Mouse (Mus musculus): ENCODE measurements at regions not wholly inside any gene's neighbourhood (a gene's known extent, or its start where the extent isn't known, plus 50 kb on each side); places are given as distances from the start of the nearest gene placed in this dataset.

DNA sequence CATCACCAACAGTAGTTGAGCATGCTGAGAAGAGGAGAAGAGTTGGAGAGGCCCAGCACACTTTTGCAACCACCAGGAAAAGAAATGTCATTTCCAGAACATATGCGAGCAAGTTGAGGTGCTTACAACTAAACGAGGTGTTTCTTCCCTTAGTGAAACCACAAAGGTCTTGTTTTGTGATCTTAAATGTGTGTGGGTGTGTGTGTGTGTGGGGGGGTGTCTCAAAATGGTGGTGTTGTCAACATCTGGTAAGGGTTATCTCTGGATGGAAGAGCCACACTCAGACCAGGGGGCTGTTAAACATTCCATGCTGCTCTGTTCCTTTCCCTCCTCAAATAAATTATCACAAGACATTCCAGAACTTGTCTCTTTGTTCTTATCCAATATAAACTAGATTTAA lies 656.0 kb upstream of the Cdh5 start:
- H3K9ac ChIP-seq = no peak overlapping the region
- 85% methylated on average over 2 of the region's 2 CpGs for WGBS
- peaks cover 12% of the 10 kb centered on the region for H3K4me1 ChIP-seq
- H3K36me3 ChIP-seq = no peaks in the 10 kb centered on the region
- no peaks in the 10 kb centered on the region for H3K9me3 ChIP-seq
- H3K27me3 ChIP-seq = no peaks in the 10 kb centered on the region
- no peak overlapping the region for H3K4me2 ChIP-seq
- H3K4me3 ChIP-seq = no peak overlapping the region
- H3K27ac ChIP-seq = no peak overlapping the region
- no peak for ATAC-seq (ENCODE audit: insufficient number of reproducible peaks, insufficient read depth, low FRiP score, low TSS enrichment, low read depth)

GRCm38 (mm10) chr8:103447916-103448315 lies 653.5 kb upstream of the Cdh5 start:
- Histone ChIP-seq H3K9ac (no peak overlapping the region), H3K4me2 (no peak overlapping the region), H3K4me3 (no peak overlapping the region), H3K4me1 (peaks cover 20% of the 10 kb centered on the region), H3K27ac (no peak overlapping the region), H3K36me3 (no peaks in the 10 kb centered on the region), H3K27me3 (no peaks in the 10 kb centered on the region), H3K9me3 (no peaks in the 10 kb centered on the region)
- no peak for ATAC-seq (ENCODE audit: insufficient number of reproducible peaks, insufficient read depth, low FRiP score, low TSS enrichment, low read depth)
- 75% methylated on average over 5 of the region's 5 CpGs for WGBS

DNA sequence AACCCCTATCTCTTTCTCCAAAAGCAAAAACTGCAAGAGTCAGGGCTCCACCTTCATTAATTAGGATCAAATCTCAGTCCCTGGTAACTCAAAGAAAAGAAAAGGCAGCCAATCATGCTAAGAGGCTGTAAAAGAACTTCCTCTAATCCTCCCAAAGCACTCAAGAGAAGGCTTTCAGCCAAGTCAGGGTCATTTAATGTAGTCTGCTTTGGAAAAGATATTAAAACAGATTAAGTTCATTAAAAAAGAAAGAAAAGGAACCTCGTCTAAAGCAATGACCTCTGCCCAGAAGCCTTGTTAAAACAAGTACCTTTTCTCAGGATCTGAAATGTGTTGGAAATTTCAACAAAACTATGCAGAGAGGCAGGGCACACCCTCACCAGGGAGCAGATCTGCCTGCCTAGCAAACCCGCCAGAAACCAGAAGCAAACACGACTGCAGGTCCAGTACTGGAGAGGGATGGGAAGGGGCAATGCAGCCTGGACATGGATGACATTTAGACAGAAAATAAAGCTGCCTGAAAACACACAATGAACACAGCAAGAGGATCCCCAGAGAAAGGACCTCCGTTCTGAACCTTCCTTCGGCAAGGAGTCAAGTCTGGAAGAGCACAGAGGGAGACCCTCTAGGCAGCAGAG lies 649.9 kb upstream of the Cdh5 start:
- H3K9ac ChIP-seq = no peak overlapping the region
- H3K27ac ChIP-seq = 0 out of 2 replicates have a peak overlapping the region, but pooled peaks have one; percentile 5
- H3K9me3 ChIP-seq = no peaks in the 10 kb centered on the region
- no peaks in the 10 kb centered on the region for H3K27me3 ChIP-seq
- no peaks in the 10 kb centered on the region for H3K36me3 ChIP-seq
- peaks cover 26% of the 10 kb centered on the region for H3K4me1 ChIP-seq
- H3K4me3 ChIP-seq = no peak overlapping the region
- ATAC-seq (ENCODE audit: insufficient number of reproducible peaks, insufficient read depth, low FRiP score, low TSS enrichment, low read depth) = no peak
- 51% methylated on average over 5 of the region's 5 CpGs for WGBS
- no peak overlapping the region for H3K4me2 ChIP-seq

GRCm38 (mm10) chr8:103457176-103457575 lies 644.2 kb upstream of the Cdh5 start:
- Histone ChIP-seq H3K27me3 (no peaks in the 10 kb centered on the region), H3K4me2 (no peak overlapping the region), H3K9me3 (peaks cover 5% of the 10 kb centered on the region), H3K36me3 (no peaks in the 10 kb centered on the region), H3K4me3 (no peak overlapping the region), H3K27ac (no peak overlapping the region; the same call in 1 of the 2 replicates), H3K4me1 (peaks cover 18% of the 10 kb centered on the region), H3K9ac (no peak overlapping the region)
- 59% methylated on average over 6 of the region's 6 CpGs for WGBS
- ATAC-seq (ENCODE audit: insufficient number of reproducible peaks, insufficient read depth, low FRiP score, low TSS enrichment, low read depth) = no peak

DNA sequence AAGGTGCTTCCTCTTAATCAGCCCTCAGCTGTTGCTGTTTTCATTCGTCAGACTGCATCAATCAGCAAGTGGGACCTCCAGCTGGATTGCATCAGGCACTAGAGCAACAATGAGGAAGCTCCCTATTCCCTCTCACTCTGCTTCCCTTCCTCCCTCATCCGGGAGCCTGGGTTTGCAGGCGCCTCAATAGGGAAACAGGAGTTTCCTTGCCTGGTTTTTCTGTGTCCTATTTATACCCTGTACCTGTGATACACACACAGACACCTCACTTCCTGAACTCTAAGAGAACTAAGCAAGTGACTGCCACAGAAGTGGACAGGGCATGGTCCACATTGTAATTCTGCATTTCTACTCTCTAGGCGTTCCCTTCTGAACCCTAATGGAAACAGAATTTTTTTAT lies 637.9 kb upstream of the Cdh5 start:
- Histone ChIP-seq H3K9ac (no peak overlapping the region), H3K4me1 (peaks cover 16% of the 10 kb centered on the region), H3K9me3 (peaks cover 5% of the 10 kb centered on the region), H3K36me3 (no peaks in the 10 kb centered on the region), H3K27me3 (no peaks in the 10 kb centered on the region), H3K4me2 (no peak overlapping the region), H3K4me3 (no peak overlapping the region), H3K27ac (peak overlapping the region; percentile 52)
- WGBS = 48% methylated on average over 4 of the region's 4 CpGs
- ATAC-seq (ENCODE audit: insufficient number of reproducible peaks, insufficient read depth, low FRiP score, low TSS enrichment, low read depth) = no peak

DNA sequence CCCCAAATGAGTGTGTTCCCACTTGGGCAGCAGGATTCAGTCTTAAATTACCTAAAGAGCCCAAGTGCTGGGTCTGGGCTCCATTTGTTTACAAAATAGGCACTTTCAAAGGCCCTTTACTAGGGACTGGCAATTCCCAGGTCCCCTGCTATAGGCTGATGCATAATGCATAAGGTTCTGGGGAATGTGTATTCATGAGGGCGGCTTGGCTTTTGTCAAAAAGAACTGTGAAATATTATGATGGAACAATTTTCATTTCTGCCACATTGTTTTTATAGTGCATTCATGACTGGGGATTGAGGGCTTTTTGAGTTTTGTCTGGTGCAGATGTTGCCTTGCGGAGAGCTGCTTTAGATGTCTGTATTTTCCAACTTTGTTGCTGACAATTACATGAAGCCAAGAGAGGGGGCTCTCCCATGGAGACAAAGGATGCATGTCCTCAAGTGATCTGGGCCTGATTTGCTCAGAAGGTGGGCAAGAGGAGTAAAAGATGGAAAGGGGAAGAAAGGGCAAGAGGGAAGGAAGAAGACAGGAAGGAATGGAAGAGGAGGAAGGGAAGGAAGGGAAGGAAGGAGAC lies 636.6 kb upstream of the Cdh5 start:
- H3K4me2 ChIP-seq = no peak overlapping the region
- 50% methylated on average over 2 of the region's 2 CpGs for WGBS
- no peaks in the 10 kb centered on the region for H3K27me3 ChIP-seq
- H3K4me3 ChIP-seq = no peak overlapping the region
- H3K36me3 ChIP-seq = no peaks in the 10 kb centered on the region
- H3K9me3 ChIP-seq = peaks cover 5% of the 10 kb centered on the region
- peak overlapping the region; percentile 73 for H3K27ac ChIP-seq
- ATAC-seq (ENCODE audit: insufficient number of reproducible peaks, insufficient read depth, low FRiP score, low TSS enrichment, low read depth) = no peak
- no peak overlapping the region for H3K9ac ChIP-seq
- peaks cover 16% of the 10 kb centered on the region for H3K4me1 ChIP-seq

- Histone ChIP-seq H3K9me3 (no peaks in the 10 kb centered on the region), H3K4me3 (no peak overlapping the region), H3K4me2 (no peak overlapping the region), H3K27ac (no peak overlapping the region), H3K27me3 (no peaks in the 10 kb centered on the region), H3K4me1 (peaks cover 29% of the 10 kb centered on the region), H3K9ac (no peak overlapping the region), H3K36me3 (no peaks in the 10 kb centered on the region)
- WGBS = 67% methylated on average over 6 of the region's 6 CpGs
- ATAC-seq (ENCODE audit: insufficient number of reproducible peaks, insufficient read depth, low FRiP score, low TSS enrichment, low read depth) = no peak
Measured at GRCm38 (mm10) chr8:103467536-103468160, 633.8 kb upstream of the Cdh5 start.

- H3K27me3 ChIP-seq = no peaks in the 10 kb centered on the region
- H3K9ac ChIP-seq = no peak overlapping the region
- H3K4me1 ChIP-seq = peaks cover 20% of the 10 kb centered on the region
Measured at GRCm38 (mm10) chr8:103469049-103469448, 632.4 kb upstream of the Cdh5 start.

DNA sequence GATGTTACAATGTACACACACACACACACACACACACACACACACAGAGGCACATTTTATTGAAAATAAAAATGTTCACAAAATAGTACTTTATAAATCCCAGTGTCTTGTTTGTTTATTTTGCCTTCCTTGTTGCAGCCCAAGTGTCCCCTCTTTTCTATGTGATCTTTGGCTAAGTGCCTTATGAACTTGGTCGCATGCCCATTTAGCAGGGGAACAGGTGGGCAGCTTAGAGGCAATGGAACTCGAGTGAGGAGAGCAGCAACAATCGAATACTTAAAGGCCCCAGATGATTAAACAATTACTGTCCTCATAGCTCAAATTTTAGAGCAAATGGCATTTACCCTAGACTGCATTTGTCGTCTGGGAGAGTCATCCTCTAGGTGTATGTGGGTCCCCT lies 631.1 kb upstream of the Cdh5 start:
- no peak overlapping the region for H3K27ac ChIP-seq
- H3K4me1 ChIP-seq = peaks cover 19% of the 10 kb centered on the region
- no peaks in the 10 kb centered on the region for H3K27me3 ChIP-seq
- no peak overlapping the region for H3K4me2 ChIP-seq
- no peak overlapping the region for H3K4me3 ChIP-seq
- H3K9me3 ChIP-seq = no peaks in the 10 kb centered on the region
- WGBS = 34% methylated on average over 4 of the region's 4 CpGs
- no peaks in the 10 kb centered on the region for H3K36me3 ChIP-seq
- ATAC-seq (ENCODE audit: insufficient number of reproducible peaks, insufficient read depth, low FRiP score, low TSS enrichment, low read depth) = no peak
- no peak overlapping the region for H3K9ac ChIP-seq

More at GRCm38 (mm10) chr8:103469049-103469448, 632.4 kb upstream of the Cdh5 start:
- 76% methylated on average over 1 of the region's 1 CpGs for WGBS
- H3K27ac ChIP-seq = no peak overlapping the region
- H3K9me3 ChIP-seq = no peaks in the 10 kb centered on the region
- no peak overlapping the region for H3K4me2 ChIP-seq
- H3K4me3 ChIP-seq = no peak overlapping the region
- H3K36me3 ChIP-seq = no peaks in the 10 kb centered on the region
- no peak for ATAC-seq (ENCODE audit: insufficient number of reproducible peaks, insufficient read depth, low FRiP score, low TSS enrichment, low read depth)

GRCm38 (mm10) chr8:103475816-103476797 lies 625.3 kb upstream of the Cdh5 start:
- H3K27me3 ChIP-seq = no peaks in the 10 kb centered on the region
- H3K9me3 ChIP-seq = no peaks in the 10 kb centered on the region
- no peak overlapping the region for H3K4me3 ChIP-seq
- H3K27ac ChIP-seq = no peak overlapping the region
- H3K9ac ChIP-seq = no peak overlapping the region
- H3K4me2 ChIP-seq = no peak overlapping the region
- WGBS = 72% methylated on average over 12 of the region's 12 CpGs
- ATAC-seq (ENCODE audit: insufficient number of reproducible peaks, insufficient read depth, low FRiP score, low TSS enrichment, low read depth) = no peak
- peaks cover 17% of the 10 kb centered on the region for H3K4me1 ChIP-seq
- H3K36me3 ChIP-seq = no peaks in the 10 kb centered on the region

GRCm38 (mm10) chr8:103482033-103482720 lies 619.2 kb upstream of the Cdh5 start:
- no peak for ATAC-seq (ENCODE audit: insufficient number of reproducible peaks, insufficient read depth, low FRiP score, low TSS enrichment, low read depth)
- H3K27ac ChIP-seq = peak overlapping the region; percentile 33; the same call in 1 of the 2 replicates
- no peaks in the 10 kb centered on the region for H3K9me3 ChIP-seq
- no peak overlapping the region for H3K9ac ChIP-seq
- peaks cover 10% of the 10 kb centered on the region for H3K4me1 ChIP-seq
- H3K27me3 ChIP-seq = no peaks in the 10 kb centered on the region
- no peak overlapping the region for H3K4me3 ChIP-seq
- WGBS = 13% methylated on average over 6 of the region's 6 CpGs
- no peak overlapping the region for H3K4me2 ChIP-seq
- H3K36me3 ChIP-seq = no peaks in the 10 kb centered on the region

Data from embryonic facial prominence, embryonic 13.5 days (tissue).